Mouse (Mus musculus): Measurements from ENCODE around the gene Arhgef17.

GRCm38 (mm10) chr7:100930619-100931315 lies 1.1 kb downstream of the Arhgef17 start:
- TF ChIP-seq GATA1 (IDR thresholded peaks at IDR 0.05; ENCODE audit: low read length) (no peak), TAL1 (IDR thresholded peaks at IDR 0.05; ENCODE audit: low read length) (no peak)

All from erythroblast, embryonic 14.5 days (primary cell).